Mouse (Mus musculus) MEL (cell line): Measurements from ENCODE around the gene Bsn.

ENCODE experiments used
- CTCF ChIP-seq, 3 experiments: IDR thresholded peaks in 2 of 3; conservative IDR thresholded peaks in 1 of 3; 2 replicates each; pipeline ENCODE4 v1.5.1; 2011 to 2012; ENCODE audit warnings: low read length in 3 of 3, low read depth in 2 of 3, mild to moderate bottlenecking in 2 of 3, improper control_type of control experiment in 1 of 3, inconsistent platforms in 1 of 3, mixed read lengths in 1 of 3, moderate library complexity in 1 of 3; ENCODE audit not compliant: control insufficient read depth in 1 of 3, insufficient read depth in 1 of 3, poor library complexity in 1 of 3, severe bottlenecking in 1 of 3
- JUND ChIP-seq: IDR thresholded peaks from 2 replicates; pipeline ENCODE4 v1.6.1; 2011; ENCODE audit warnings: low read depth, mild to moderate bottlenecking, improper control_type of control experiment, low read length
- POLR2A ChIP-seq, 2 experiments: IDR thresholded peaks; 2 replicates each; pipeline ENCODE4 v1.6.1; 2011 to 2012; ENCODE audit warnings: low read length in 2 of 2, mild to moderate bottlenecking in 2 of 2, control low read depth in 1 of 2, improper control_type of control experiment in 1 of 2, low read depth in 1 of 2, moderate library complexity in 1 of 2; ENCODE audit not compliant: control insufficient read depth in 1 of 2, insufficient read depth in 1 of 2, poor library complexity in 1 of 2
- POLR2AphosphoS2 ChIP-seq: IDR thresholded peaks from 2 replicates; pipeline ENCODE4 v1.6.1; 2011; ENCODE audit warnings: low read length, improper control_type of control experiment
- SIN3A ChIP-seq: IDR thresholded peaks from 2 replicates; pipeline ENCODE4 v1.6.1; 2012; ENCODE audit warnings: low read length, improper control_type of control experiment, inconsistent platforms
- TAL1 ChIP-seq: IDR thresholded peaks from 2 replicates; pipeline ENCODE4 v1.6.1; 2012; ENCODE audit warnings: mild to moderate bottlenecking, inconsistent platforms, low read length, moderate library complexity, mixed read lengths
- TCF12 ChIP-seq: IDR thresholded peaks from 2 replicates; pipeline ENCODE4 v1.6.1; 2014; ENCODE audit warnings: low read depth, mild to moderate bottlenecking, inconsistent platforms, low read length, improper control_type of control experiment, moderate library complexity
- ZKSCAN1 ChIP-seq: IDR thresholded peaks from 2 replicates; pipeline ENCODE4 v1.6.1; 2012; ENCODE audit warnings: low read depth, mild to moderate bottlenecking, inconsistent platforms, low read length, improper control_type of control experiment, moderate library complexity

DNA sequence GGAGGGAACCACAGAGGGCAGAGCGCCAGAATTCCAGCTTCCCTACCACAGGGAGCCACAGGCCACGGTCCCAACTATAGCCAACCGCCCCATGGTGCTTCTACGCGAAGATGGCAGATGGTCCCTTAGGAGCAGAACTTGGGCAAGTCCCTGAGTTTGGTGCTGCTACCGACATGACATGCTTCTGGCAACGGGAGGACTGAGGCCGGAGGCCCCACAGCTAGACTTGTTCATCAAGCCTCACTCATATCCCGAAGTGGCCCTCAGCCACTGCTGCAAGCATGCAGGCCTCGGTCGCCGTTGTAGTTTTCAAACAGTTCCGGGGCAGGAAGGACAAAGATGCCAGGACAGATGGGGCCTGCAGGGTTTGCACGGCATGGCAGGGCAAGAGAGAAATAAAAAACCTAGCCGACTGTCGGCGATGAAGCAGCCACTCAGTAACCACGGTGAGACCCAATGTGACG lies 6.6 kb downstream of the Bsn start:
- TF ChIP-seq TCF12 = no peak
- TF ChIP-seq JUND = no peak
- TF ChIP-seq POLR2A (IDR thresholded peaks at IDR 0.05; ENCODE audit: control insufficient read depth in 1 of 2, insufficient read depth in 1 of 2, low read depth in 1 of 2, low read length in 2 of 2, poor library complexity in 1 of 2) = no peak
- no peak for TF ChIP-seq SIN3A
- no peak for TF ChIP-seq ZKSCAN1
- TF ChIP-seq CTCF (IDR thresholded peaks at IDR 0.05 in 2 of 3, conservative IDR thresholded peaks at IDR 0.05 in 1 of 3; ENCODE audit: control insufficient read depth in 1 of 3, insufficient read depth in 1 of 3, low read depth in 2 of 3, low read length in 3 of 3, poor library complexity in 1 of 3, severe bottlenecking in 1 of 3) = no peak
- TF ChIP-seq POLR2AphosphoS2 = no peak
- no peak for TF ChIP-seq TAL1
